ENCODE assay signal across 10 mouse cellular contexts in genomic region chr6:4457555-4457996, GRCm38 (mm10). TPM values are rescaled to one million over a fixed set of nuclear protein-coding genes. Genes with fewer than 3 reads are reported as not detected.
DNase-seq lines count a peak whose midpoint lies in the region; ATAC-seq and TF ChIP-seq lines count a peak whose summit lies in the region.
"Had no signal": no experiment of that assay in that cellular context is flagged by ENCODE, and none has a peak within 500 bp of the region (broad histone marks: within the 10 kb centered on the region; RNA-seq: fewer than 3 reads in every experiment).

No protein-coding gene starts in this region.

- H3K4me2 ChIP-seq in hindbrain, embryonic 13.5 days: no peak overlapping the region
- peak overlapping the region; percentile 1; the same call in 1 of the 2 replicates for H3K4me2 ChIP-seq in kidney, postnatal 0 days (ENCODE audit: low read length)
- H3K4me2 ChIP-seq in myocyte (ENCODE audit: low read depth): peak overlapping the region; percentile 82

- no peaks in the 10 kb centered on the region for H3K79me2 ChIP-seq in myocyte (ENCODE audit: control insufficient read depth, insufficient read depth)

- no peak for TF ChIP-seq CTCF in kidney, postnatal 0 days (IDR thresholded peaks at IDR 0.05; ENCODE audit: low read depth)

- H3K9ac ChIP-seq in hindbrain, embryonic 13.5 days: no peak overlapping the region
- no peak overlapping the region for H3K9ac ChIP-seq in kidney, postnatal 0 days (ENCODE audit: low read depth, low read length)

- H3ac ChIP-seq in myocyte (ENCODE audit: control insufficient read depth, insufficient read length): no peak overlapping the region

- ATAC-seq in hindbrain, embryonic 13.5 days (ENCODE audit: low FRiP score): no peak
- no peak for ATAC-seq in kidney, postnatal 0 days (replicated peaks; ENCODE audit: low FRiP score, low read depth)
- no peak for ATAC-seq in inflammation-experienced regulatory T-cells, adult 6 months

- no peak overlapping the region for H3K4me3 ChIP-seq in hindbrain, embryonic 10.5 days
- no peak overlapping the region for H3K4me3 ChIP-seq in hindbrain, embryonic 13.5 days
- H3K4me3 ChIP-seq in kidney, postnatal 0 days (replicated peaks; ENCODE audit: low read depth, low read length): no peak overlapping the region
- H3K4me3 ChIP-seq in myocyte: peak overlapping the region; percentile 7

- 28% methylated on average over 6 of the region's 6 CpGs for WGBS in hindbrain, embryonic 10.5 days
- whole genome bisulfite sequencing in hindbrain, embryonic 13.5 days: 35% methylated on average over 6 of the region's 6 CpGs
- WGBS in kidney, postnatal 0 days: 26% methylated on average over 6 of the region's 6 CpGs

- peak; percentile 52 for DNase-seq in hindbrain, embryonic 10.5 days (ENCODE audit: low spot score)
- DNase-seq in adrenal gland, postnatal 14 days: peak; percentile 45
- DNase-seq in heart, adult 11 months: peak; percentile 97
- DNase-seq in kidney, postnatal 0 days (ENCODE audit: low spot score): peak; percentile 89
- no peak for DNase-seq in thymus, postnatal 14 days

- TF ChIP-seq POLR2A in myocyte (IDR thresholded peaks at IDR 0.05; ENCODE audit: insufficient read length, low read depth): no peak

- H3K36me3 ChIP-seq in hindbrain, embryonic 10.5 days: no peaks in the 10 kb centered on the region
- H3K36me3 ChIP-seq in hindbrain, embryonic 13.5 days: no peaks in the 10 kb centered on the region
- no peaks in the 10 kb centered on the region for H3K36me3 ChIP-seq in kidney, postnatal 0 days (ENCODE audit: insufficient read depth, low read length)
- H3K36me3 ChIP-seq in myocyte (ENCODE audit: control insufficient read depth, insufficient read depth): no peaks in the 10 kb centered on the region

- no peaks in the 10 kb centered on the region for H3K27me3 ChIP-seq in hindbrain, embryonic 10.5 days (ENCODE audit: insufficient read depth, poor library complexity, severe bottlenecking)
- H3K27me3 ChIP-seq in hindbrain, embryonic 13.5 days: no peaks in the 10 kb centered on the region
- no peaks in the 10 kb centered on the region for H3K27me3 ChIP-seq in kidney, postnatal 0 days (ENCODE audit: insufficient read depth, low read length)
- no peaks in the 10 kb centered on the region for H3K27me3 ChIP-seq in myocyte (ENCODE audit: control insufficient read depth, insufficient read depth, insufficient read length)
- H3K27me3 ChIP-seq: CH12.LX had no signal

- H3K4me1 ChIP-seq in hindbrain, embryonic 10.5 days (replicated peaks): peaks cover 31% of the 10 kb centered on the region
- H3K4me1 ChIP-seq in hindbrain, embryonic 13.5 days (replicated peaks): peaks cover 9% of the 10 kb centered on the region
- H3K4me1 ChIP-seq in kidney, postnatal 0 days (replicated peaks; ENCODE audit: insufficient read depth, low read length): no peaks in the 10 kb centered on the region

- H3K27ac ChIP-seq in hindbrain, embryonic 10.5 days: peak overlapping the region; percentile 80; the same call in 1 of the 2 replicates
- no peak overlapping the region for H3K27ac ChIP-seq in hindbrain, embryonic 13.5 days
- H3K27ac ChIP-seq in kidney, postnatal 0 days: peak overlapping the region; percentile 90

- H3K9me3 ChIP-seq in hindbrain, embryonic 10.5 days: no peaks in the 10 kb centered on the region
- H3K9me3 ChIP-seq in hindbrain, embryonic 13.5 days: no peaks in the 10 kb centered on the region
- no peaks in the 10 kb centered on the region for H3K9me3 ChIP-seq in kidney, postnatal 0 days (replicated peaks; ENCODE audit: low read length)

TF ChIP-seq in myocyte, 11 proteins besides CTCF, POLR2A, EP300 and RAD21:
- TF ChIP-seq MAX (IDR thresholded peaks at IDR 0.05; ENCODE audit: low read depth): no peak
- no peak for TF ChIP-seq USF1 (IDR thresholded peaks at IDR 0.05; ENCODE audit: low read depth)
- no peak for TF ChIP-seq MYOD1 (IDR thresholded peaks at IDR 0.05; ENCODE audit: control insufficient read depth in 1 of 3, insufficient read length in 2 of 3, low read depth in 2 of 3)
- TF ChIP-seq SRF (IDR thresholded peaks at IDR 0.05; ENCODE audit: control insufficient read depth, insufficient read length, low read depth): no peak
- no peak for TF ChIP-seq MYOG (IDR thresholded peaks at IDR 0.05; ENCODE audit: control insufficient read depth in 1 of 3, insufficient read depth in 1 of 3, insufficient read length in 2 of 3, low read depth in 2 of 3)
- TF ChIP-seq TCF12 (IDR thresholded peaks at IDR 0.05; ENCODE audit: insufficient read depth, poor library complexity, severe bottlenecking): no peak
- no peak for TF ChIP-seq CEBPB (IDR thresholded peaks at IDR 0.05; ENCODE audit: insufficient read depth, poor library complexity, severe bottlenecking)
- no peak for TF ChIP-seq E2F4 (IDR thresholded peaks at IDR 0.05; ENCODE audit: insufficient read depth)
- TF ChIP-seq TCF3 (IDR thresholded peaks at IDR 0.05; ENCODE audit: insufficient read length, low read depth): no peak
- TF ChIP-seq REST (IDR thresholded peaks at IDR 0.05; ENCODE audit: insufficient read depth, insufficient read length): no peak
- TF ChIP-seq POLR2AphosphoS2 (IDR thresholded peaks at IDR 0.05; ENCODE audit: insufficient read length, low read depth): no peak

RNA-seq across cellular contexts. Expression of gene Col1a2, which starts 47.0 kb away (rescaled TPM):
- 99.8 and 130 TPM in 2 replicates for polyA plus RNA-seq in hindbrain, embryonic 10.5 days (2016; fragmentation: Nextera tagmentation; extraction: Ambion mirVana)
- polyA plus RNA-seq in hindbrain, embryonic 13.5 days (2015; fragmentation: Nextera tagmentation; extraction: Ambion mirVana): 142 and 188 TPM in 2 replicates
- 287 and 366 TPM in 2 replicates for total RNA-seq in adrenal gland, postnatal 14 days (2021)
- polyA plus RNA-seq in kidney, postnatal 0 days (2015; fragmentation: Nextera tagmentation; extraction: Ambion mirVana): 306 and 344 TPM in 2 replicates
- 627 TPM for polyA plus RNA-seq in myocyte (2012; fragmentation: generic; extraction: Trizol)
- under 1 TPM in 2 of 3 experiments, not detected in 1; 0.15 to 0.16 TPM for polyA plus RNA-seq in inflammation-experienced regulatory T-cells, adult 6 months (2017; shearing (Covaris generic))
- total RNA-seq: CH12.LX; neutrophil, adult 5-6 weeks had no signal

Comparison
In these comparisons a context has a peak if more than half of its experiments do, and no peak if none do; other contexts are left out.
1. RNA of gene Col1a2, which starts 47.0 kb away (polyA plus RNA-seq): 627 TPM in myocyte (single experiment), 306 to 344 TPM in kidney, postnatal 0 days, 142 to 188 TPM in hindbrain, embryonic 13.5 days and 99.8 to 130 TPM in hindbrain, embryonic 10.5 days; 0.15 to 0.16 TPM in inflammation-experienced regulatory T-cells, adult 6 months; every median in the first group is over 10 times any median in the second.